Mouse (Mus musculus): ENCODE measurements at regions not wholly inside any gene's neighbourhood (a gene's known extent, or its start where the extent isn't known, plus 50 kb on each side); places are given as distances from the start of the nearest gene placed in this dataset.

GRCm38 (mm10) chr19:16075512-16076086 is 57.0 kb upstream of the Gnaq start:
- no peak for DNase-seq (ENCODE audit: low spot score)

DNA sequence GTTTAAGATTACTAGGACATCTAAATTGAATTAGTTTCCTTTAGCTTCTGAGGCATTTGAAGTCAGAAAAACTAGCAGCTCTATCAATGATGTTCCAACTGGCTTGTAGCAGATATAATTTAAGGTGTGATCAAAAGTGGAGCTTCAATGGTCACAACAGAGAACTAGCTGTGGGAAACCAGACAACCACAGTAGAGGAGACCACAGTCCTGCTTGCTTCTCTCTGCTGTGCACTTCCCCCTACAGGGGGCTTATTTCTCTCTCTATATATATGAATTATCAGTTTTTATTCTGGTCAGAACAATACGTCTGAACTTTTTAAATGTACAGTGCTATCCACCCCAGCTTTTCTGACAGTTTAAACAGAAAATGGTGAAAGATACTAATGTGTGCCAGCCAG is 57.6 kb upstream of the Gnaq start:
- DNase-seq (ENCODE audit: low spot score): no peak

- DNase-seq (ENCODE audit: low spot score): no peak
Measured at GRCm38 (mm10) chr19:16067314-16067713, 65.3 kb upstream of the Gnaq start.

DNA sequence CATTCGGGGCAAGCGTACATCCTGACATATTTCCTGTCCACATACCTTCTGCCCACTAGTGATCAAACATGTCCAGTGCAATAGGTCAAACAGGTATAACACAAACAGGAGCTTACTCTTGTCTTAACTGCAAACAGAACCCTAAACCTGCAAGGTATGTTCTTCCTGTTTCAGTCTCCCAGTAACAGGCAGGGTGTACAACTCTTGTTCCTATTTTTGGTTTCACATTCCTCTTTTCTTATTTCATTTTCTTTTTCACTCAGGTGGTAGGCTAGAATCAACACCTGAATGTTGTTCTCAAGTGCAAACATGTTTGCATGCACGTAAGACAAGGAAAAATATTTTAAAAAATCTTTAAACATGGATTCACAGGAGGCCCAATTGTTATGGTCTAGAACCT is 67.7 kb upstream of the Gnaq start:
- DNase-seq (ENCODE audit: low spot score): no peak

GRCm38 (mm10) chr19:16063916-16064580 is 68.6 kb upstream of the Gnaq start:
- DNase-seq (ENCODE audit: low spot score): peak; percentile 33

- no peak for DNase-seq (ENCODE audit: low spot score)
Measured at GRCm38 (mm10) chr19:16063533-16063915, 69.1 kb upstream of the Gnaq start.

GRCm38 (mm10) chr19:16061821-16062220 is 70.8 kb upstream of the Gnaq start:
- DNase-seq (ENCODE audit: low spot score): no peak

DNA sequence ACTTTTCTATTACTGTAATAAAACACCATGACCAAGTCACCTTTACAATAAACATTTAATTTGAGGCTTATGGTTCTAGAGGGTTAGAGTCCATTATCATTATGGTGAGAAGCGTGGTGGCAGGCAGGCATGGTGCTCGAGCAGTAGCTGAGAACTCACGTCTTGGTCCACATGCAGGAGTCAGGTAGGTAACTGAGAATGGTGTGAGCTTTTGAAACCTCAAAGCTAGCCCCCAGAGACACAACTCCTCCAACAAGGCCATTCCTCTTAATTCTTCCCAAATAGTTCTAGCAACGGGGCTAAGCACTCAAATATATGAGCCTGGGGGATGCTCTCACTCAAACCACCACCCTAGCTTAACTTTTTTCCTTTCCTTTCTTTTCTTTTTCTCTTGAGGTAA is 73.6 kb upstream of the Gnaq start:
- no peak for DNase-seq (ENCODE audit: low spot score)

DNA sequence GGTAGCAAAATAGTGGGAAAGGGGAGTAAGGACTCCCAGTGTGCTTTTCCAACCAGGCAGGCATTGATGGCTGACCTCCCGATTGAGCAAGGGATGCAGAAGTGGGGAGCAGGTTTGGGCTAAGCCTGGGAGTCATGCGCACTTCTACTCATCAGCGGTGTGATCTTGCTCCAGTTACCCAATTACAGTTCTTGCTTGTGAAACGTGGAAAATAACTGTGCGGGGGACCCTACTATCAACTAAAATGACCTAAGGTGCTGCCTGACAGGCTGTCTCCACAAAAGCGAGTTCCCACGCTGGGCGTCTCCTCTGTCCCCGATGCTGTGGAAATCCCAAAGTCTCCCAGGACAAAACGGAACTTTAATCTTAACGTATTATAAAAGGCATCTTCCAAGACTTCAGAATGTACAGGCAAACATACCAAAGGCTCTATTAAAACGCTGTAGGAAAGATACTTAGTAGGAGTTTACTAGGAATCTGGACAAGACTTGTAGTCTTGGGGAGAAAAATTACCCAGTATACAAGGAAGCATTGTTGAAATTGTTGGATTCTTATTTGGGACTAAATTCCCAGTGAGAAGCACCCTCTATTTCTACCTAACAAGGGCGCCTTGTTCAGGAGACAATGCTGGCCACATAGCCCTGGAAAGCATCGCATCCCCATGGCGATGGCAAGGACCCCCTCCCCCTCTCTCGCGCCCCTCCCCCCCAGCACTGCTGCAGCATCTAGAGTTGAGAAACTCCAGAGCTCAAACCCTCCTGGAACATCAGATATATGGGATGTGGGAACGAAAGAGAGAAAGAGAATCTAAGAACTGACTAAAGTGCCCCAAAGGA is 65.6 kb upstream of the Cep78 start:
- no peak for DNase-seq (ENCODE audit: low spot score)

DNA sequence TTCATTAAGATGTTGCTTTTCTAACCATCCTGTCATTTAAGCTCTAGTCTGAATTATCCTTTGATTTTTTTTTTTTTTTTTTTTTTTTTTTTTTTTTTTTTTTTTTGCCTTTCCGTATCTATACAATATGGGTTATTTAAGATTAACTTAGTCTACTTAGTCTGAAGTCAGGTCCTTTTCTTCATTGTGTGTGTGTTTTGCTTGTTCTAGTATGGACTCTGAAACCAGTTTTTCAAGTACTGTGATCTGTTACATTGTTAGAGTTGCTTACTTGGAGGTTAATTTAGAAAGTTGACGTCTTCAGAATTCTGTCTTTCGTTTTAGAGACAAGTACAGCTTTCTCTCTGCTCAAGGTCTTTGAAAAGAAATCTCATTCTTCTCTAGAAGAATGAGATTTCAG is 64.9 kb upstream of the Cep78 start:
- DNase-seq (ENCODE audit: low spot score): no peak

DNA sequence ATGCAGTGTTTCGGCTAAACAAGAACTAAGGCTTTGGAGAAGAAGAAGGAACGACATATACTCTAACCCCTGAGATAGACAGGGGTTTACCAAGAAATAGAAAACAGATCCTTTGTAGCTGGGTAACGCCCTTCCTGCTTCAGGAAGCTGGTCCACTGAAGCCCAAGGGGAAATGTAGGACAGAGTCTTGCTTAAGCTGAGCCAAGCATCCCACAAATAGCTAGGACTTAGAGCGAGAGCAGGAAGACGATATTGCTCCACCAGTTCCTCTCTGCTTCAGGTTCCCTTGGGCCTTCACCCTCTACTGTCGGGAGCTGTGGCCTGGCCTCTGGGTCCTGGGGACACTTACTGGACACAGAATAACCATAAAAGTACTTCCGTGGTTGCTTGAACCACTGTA is 62.2 kb upstream of the Cep78 start:
- no peak for DNase-seq (ENCODE audit: low spot score)

DNA sequence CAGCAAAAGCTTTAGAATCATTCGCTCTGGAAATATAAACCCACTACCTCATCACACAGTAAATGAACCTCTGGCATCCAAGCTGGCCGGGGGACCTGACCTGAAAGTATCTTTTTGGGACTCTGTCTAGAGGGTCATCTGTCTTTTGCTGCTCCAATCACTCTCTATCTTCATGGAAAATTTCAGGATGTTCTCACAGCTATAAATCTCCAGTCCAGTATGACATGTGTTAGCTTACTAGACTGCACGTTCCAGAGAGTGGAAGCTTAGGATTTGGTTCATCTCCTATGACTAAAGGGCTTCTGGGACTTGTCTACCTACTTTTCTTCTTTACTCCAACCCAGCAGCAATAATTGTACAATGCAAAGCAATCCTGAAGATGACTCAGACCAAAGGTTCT is 60.5 kb upstream of the Cep78 start:
- DNase-seq (ENCODE audit: low spot score): no peak

GRCm38 (mm10) chr19:16044169-16044568 is 59.4 kb upstream of the Cep78 start:
- DNase-seq (ENCODE audit: low spot score): no peak

DNA sequence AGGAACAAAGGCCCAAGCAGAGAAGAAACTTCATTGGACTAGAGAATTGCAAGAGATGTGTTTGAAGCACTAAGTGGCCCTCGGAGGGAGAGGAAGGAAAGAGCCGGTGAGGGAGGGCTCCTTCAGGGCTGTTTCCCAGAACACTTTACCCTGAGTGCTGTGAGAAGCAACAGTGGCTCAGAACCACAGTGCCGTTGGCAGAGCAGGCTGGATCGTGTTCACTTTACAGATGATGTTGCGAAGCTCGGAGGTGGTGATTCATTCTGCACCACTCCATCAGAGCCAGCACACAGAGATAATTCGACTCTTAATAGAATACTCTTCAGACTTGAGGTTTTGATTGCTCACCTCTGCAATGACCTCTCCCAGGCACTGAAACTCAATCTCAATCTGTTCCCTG is 58.2 kb upstream of the Cep78 start:
- no peak for DNase-seq (ENCODE audit: low spot score)

- DNase-seq (ENCODE audit: low spot score): no peak
Measured at GRCm38 (mm10) chr19:16041891-16042290, 57.1 kb upstream of the Cep78 start.

DNA sequence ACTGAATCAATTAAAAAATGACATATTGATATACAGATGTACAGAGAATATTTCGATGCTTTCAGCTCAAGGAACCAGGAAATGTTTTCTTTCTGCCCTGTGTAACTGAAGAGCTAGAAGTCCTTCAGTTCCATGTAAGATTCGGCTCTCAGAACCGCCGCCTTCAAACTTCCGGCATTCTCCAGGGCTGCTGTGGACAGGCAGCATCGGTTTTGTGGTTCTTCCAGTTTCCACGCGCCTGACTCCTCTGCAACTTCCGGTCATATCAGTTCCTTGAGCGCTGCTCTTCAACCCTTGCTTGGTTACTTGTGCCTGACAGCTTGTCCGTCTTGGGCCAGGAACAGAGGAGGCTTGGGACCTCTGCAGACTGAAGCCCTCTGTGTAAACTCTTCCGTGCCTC is 53.0 kb upstream of the Cep78 start:
- no peak for DNase-seq (ENCODE audit: low spot score)
